Mouse (Mus musculus) embryonic fibroblast, embryonic 13.5 days (primary cell): ENCODE measurements at regions not wholly inside any gene's neighbourhood (a gene's known extent, or its start where the extent isn't known, plus 50 kb on each side); places are given as distances from the start of the nearest gene placed in this dataset.

Experiments
- H3K27ac ChIP-seq: 2 replicates; pipeline ENCODE4 v1.5.1; 2012; ENCODE audit warnings: low read length, control low read depth, inconsistent platforms; ENCODE audit not compliant: insufficient read depth
- H3K4me1 ChIP-seq: 2 replicates; pipeline ENCODE4 v1.6.1; 2011; ENCODE audit warnings: low read length; ENCODE audit not compliant: control insufficient read depth, insufficient read depth
- H3K4me3 ChIP-seq: 2 replicates; pipeline ENCODE4 v1.5.1; 2011; ENCODE audit warnings: mild to moderate bottlenecking, control low read depth, low read length; ENCODE audit not compliant: insufficient read depth
- CTCF ChIP-seq: IDR thresholded peaks from 2 replicates; pipeline ENCODE4 v1.5.1; 2011; ENCODE audit warnings: mild to moderate bottlenecking, control low read depth, low read length, moderate library complexity, borderline replicate concordance; ENCODE audit not compliant: insufficient read depth
- POLR2A ChIP-seq: IDR thresholded peaks from 2 replicates; pipeline ENCODE4 v1.6.1; 2011; ENCODE audit warnings: low read depth, mild to moderate bottlenecking, control low read depth, low read length, moderate library complexity

GRCm38 (mm10) chr4:53323195-53323594 is 117.0 kb upstream of the Slc44a1 start:
- H3K4me1 ChIP-seq, result no peaks in the 10 kb centered on the region
- H3K4me3 ChIP-seq, result no peak overlapping the region
- no peak overlapping the region for H3K27ac ChIP-seq
- TF ChIP-seq CTCF, result no peak
- TF ChIP-seq POLR2A, result no peak

GRCm38 (mm10) chr4:53322484-53322883 is 117.7 kb upstream of the Slc44a1 start:
- Histone ChIP-seq H3K4me1 (no peaks in the 10 kb centered on the region), H3K4me3 (no peak overlapping the region), H3K27ac (no peak overlapping the region)
- TF ChIP-seq CTCF (no peak), POLR2A (no peak)

GRCm38 (mm10) chr4:53320735-53321449 is 119.3 kb upstream of the Slc44a1 start:
- no peak overlapping the region for H3K27ac ChIP-seq
- no peaks in the 10 kb centered on the region for H3K4me1 ChIP-seq
- H3K4me3 ChIP-seq, result no peak overlapping the region
- TF ChIP-seq POLR2A (no peak), CTCF (no peak)

GRCm38 (mm10) chr4:53319051-53319450 is 121.2 kb upstream of the Slc44a1 start:
- no peak overlapping the region for H3K4me3 ChIP-seq
- H3K4me1 ChIP-seq, result no peaks in the 10 kb centered on the region
- no peak overlapping the region for H3K27ac ChIP-seq
- TF ChIP-seq POLR2A, result no peak

- no peak for TF ChIP-seq CTCF
- TF ChIP-seq POLR2A, result no peak
- Histone ChIP-seq H3K4me1 (no peaks in the 10 kb centered on the region), H3K27ac (no peak overlapping the region), H3K4me3 (no peak overlapping the region)
Measured at GRCm38 (mm10) chr4:53318181-53318580, 122.0 kb upstream of the Slc44a1 start.

GRCm38 (mm10) chr4:53317453-53317824 is 122.8 kb upstream of the Slc44a1 start:
- TF ChIP-seq CTCF (no peak), POLR2A (no peak)
- no peak overlapping the region for H3K27ac ChIP-seq

GRCm38 (mm10) chr4:53316796-53317452 is 123.3 kb upstream of the Slc44a1 start:
- Histone ChIP-seq H3K27ac (no peak overlapping the region), H3K4me1 (no peaks in the 10 kb centered on the region), H3K4me3 (no peak overlapping the region)
- TF ChIP-seq CTCF (no peak), POLR2A (no peak)

More at GRCm38 (mm10) chr4:53317453-53317824, 122.8 kb upstream of the Slc44a1 start:
- Histone ChIP-seq H3K4me3 (no peak overlapping the region), H3K4me1 (no peaks in the 10 kb centered on the region)

- H3K4me3 ChIP-seq, result no peak overlapping the region
- no peak for TF ChIP-seq CTCF
- TF ChIP-seq POLR2A, result no peak
- H3K4me1 ChIP-seq, result no peaks in the 10 kb centered on the region
- H3K27ac ChIP-seq, result no peak overlapping the region
Measured at GRCm38 (mm10) chr4:53315876-53316762, 124.1 kb upstream of the Slc44a1 start.

- Histone ChIP-seq H3K4me1 (no peaks in the 10 kb centered on the region), H3K4me3 (no peak overlapping the region), H3K27ac (no peak overlapping the region)
- TF ChIP-seq CTCF (no peak), POLR2A (no peak)
Measured at GRCm38 (mm10) chr4:53315121-53315875, 124.9 kb upstream of the Slc44a1 start.

- no peaks in the 10 kb centered on the region for H3K4me1 ChIP-seq
- H3K4me3 ChIP-seq, result no peak overlapping the region
- no peak for TF ChIP-seq CTCF
- no peak for TF ChIP-seq POLR2A
- no peak overlapping the region for H3K27ac ChIP-seq
Measured at GRCm38 (mm10) chr4:53314076-53314475, 126.1 kb upstream of the Slc44a1 start.
